17 mouse cellular contexts compared by ENCODE assay signal in the genomic region with DNA sequence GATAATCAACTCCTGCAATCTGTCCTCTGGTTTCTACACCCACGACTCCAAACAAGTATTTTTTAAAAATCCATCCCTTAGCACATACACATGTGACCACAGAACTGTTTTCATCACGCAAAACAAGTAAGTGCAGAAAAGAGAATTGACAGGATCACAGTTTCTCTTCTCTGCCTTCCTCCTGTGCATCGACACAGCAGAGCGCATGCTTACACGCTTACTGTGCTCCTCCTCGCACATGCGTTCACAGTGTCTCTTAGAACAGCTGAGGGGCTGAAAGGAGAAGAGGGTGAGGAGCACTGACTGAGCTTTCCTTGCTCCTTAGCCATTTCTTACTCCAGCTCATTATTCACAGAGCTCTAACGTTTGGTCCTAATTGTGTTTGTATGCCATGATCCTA. TPM values are rescaled to one million over a fixed set of nuclear protein-coding genes. Genes with fewer than 3 reads are reported as not detected.
DNase-seq lines count a peak whose midpoint lies in the region; ATAC-seq and TF ChIP-seq lines count a peak whose summit lies in the region.
"Had no signal": no experiment of that assay in that cellular context is flagged by ENCODE, and none has a peak within 500 bp of the region (broad histone marks: within the 10 kb centered on the region; RNA-seq: fewer than 3 reads in every experiment).

No protein-coding gene starts in this region.

- no peaks in the 10 kb centered on the region for H3K9me3 ChIP-seq in heart, embryonic 11.5 days (replicated peaks; ENCODE audit: control insufficient read depth, low read length)
- H3K9me3 ChIP-seq in hindbrain, embryonic 16.5 days (ENCODE audit: control insufficient read depth, low read length): no peaks in the 10 kb centered on the region
- H3K9me3 ChIP-seq: embryonic facial prominence, embryonic 12.5 days; limb, embryonic 12.5 days; midbrain, embryonic 10.5 days; neural tube, embryonic 12.5 days had no signal

- intact Hi-C loops in heart, adult 2 months (cut with DNase I): no loop called here
- intact Hi-C loops in gastrocnemius, postnatal 36 days (cut with DNase I): no loop called here

- H3K4me2 ChIP-seq in heart, embryonic 11.5 days: no peak overlapping the region
- no peak overlapping the region for H3K4me2 ChIP-seq in hindbrain, embryonic 16.5 days (ENCODE audit: low read length)
- H3K4me2 ChIP-seq: embryonic facial prominence, embryonic 12.5 days; limb, embryonic 12.5 days; neural tube, embryonic 12.5 days had no signal

- no peak for TF ChIP-seq POLR2A in heart, adult 2 months (IDR thresholded peaks at IDR 0.05; ENCODE audit: insufficient read depth, low read depth, low read length)

- ATAC-seq in heart, embryonic 11.5 days (replicated peaks; ENCODE audit: insufficient number of reproducible peaks, low FRiP score, low TSS enrichment): no peak
- no peak for ATAC-seq in hindbrain, embryonic 16.5 days
- ATAC-seq: intestine, postnatal 0 days had no signal

- TF ChIP-seq EP300 in heart, adult 2 months (IDR thresholded peaks at IDR 0.05; ENCODE audit: insufficient read depth, low read depth, low read length): no peak

- WGBS in heart, adult 2 months: 80% methylated on average over 8 of the region's 8 CpGs
- WGBS in heart, embryonic 11.5 days (ENCODE audit: insufficient replicate concordance): 74% methylated on average over 8 of the region's 8 CpGs
- 78% methylated on average over 8 of the region's 8 CpGs for WGBS in hindbrain, embryonic 16.5 days

- peaks cover 11% of the 10 kb centered on the region for H3K4me1 ChIP-seq in heart, adult 2 months (ENCODE audit: control insufficient read depth, insufficient read depth, low read length)
- H3K4me1 ChIP-seq in heart, embryonic 11.5 days (ENCODE audit: control insufficient read depth, insufficient read depth, low read length): peaks cover 14% of the 10 kb centered on the region
- H3K4me1 ChIP-seq in hindbrain, embryonic 16.5 days (ENCODE audit: control insufficient read depth, insufficient read depth, low read depth, low read length): peaks cover 9% of the 10 kb centered on the region

- no peak overlapping the region; the same call in 1 of the 2 replicates for H3K4me3 ChIP-seq in heart, adult 2 months
- no peak overlapping the region for H3K4me3 ChIP-seq in heart, embryonic 11.5 days (ENCODE audit: low read depth, low read length)
- H3K4me3 ChIP-seq in hindbrain, embryonic 16.5 days (ENCODE audit: low read length): no peak overlapping the region
- H3K4me3 ChIP-seq: embryonic facial prominence, embryonic 12.5 days; limb, embryonic 12.5 days; midbrain, embryonic 10.5 days; neural tube, embryonic 12.5 days had no signal

- DNase-seq in heart, adult 2 months: peak in 1 of 2 experiments; percentile 44
- peak; percentile 18 to 20 for DNase-seq in thymus, adult 18-20 months
- DNase-seq in thymus, postnatal 0 days (ENCODE audit: low spot score): no peak
- DNase-seq in naive thymus-derived CD4-positive, alpha-beta T cell, adult 2 months (ENCODE audit: low read depth): peak; percentile 51
- no peak for DNase-seq in gastrocnemius, postnatal 36 days
- no peak for DNase-seq in layer of hippocampus, postnatal 14 days (ENCODE audit: low spot score in 2 of 2)
- DNase-seq: adrenal gland, adult 2 months; cerebellum, postnatal 25 days; heart, postnatal 36 days; kidney, postnatal 25 days had no signal

- no peak overlapping the region for H3K9ac ChIP-seq in heart, adult 2 months (ENCODE audit: low read depth, low read length)
- H3K9ac ChIP-seq in heart, embryonic 11.5 days (ENCODE audit: low read depth, low read length): no peak overlapping the region
- H3K9ac ChIP-seq in hindbrain, embryonic 16.5 days (ENCODE audit: low read depth, low read length): no peak overlapping the region
- H3K9ac ChIP-seq: embryonic facial prominence, embryonic 12.5 days; limb, embryonic 12.5 days; neural tube, embryonic 12.5 days had no signal

- no peak for TF ChIP-seq CTCF in heart, adult 2 months (IDR thresholded peaks at IDR 0.05)

- peak overlapping the region; percentile 15; the same call in 1 of the 2 replicates for H3K27ac ChIP-seq in heart, adult 2 months
- no peak overlapping the region for H3K27ac ChIP-seq in heart, embryonic 11.5 days (ENCODE audit: low read depth, low read length)
- H3K27ac ChIP-seq in hindbrain, embryonic 16.5 days (ENCODE audit: low read depth, low read length): no peak overlapping the region
- H3K27ac ChIP-seq: embryonic facial prominence, embryonic 12.5 days; limb, embryonic 12.5 days; midbrain, embryonic 10.5 days; neural tube, embryonic 12.5 days had no signal

- H3K27me3 ChIP-seq in heart, adult 2 months (ENCODE audit: control insufficient read depth, insufficient read depth, low read length): no peaks in the 10 kb centered on the region
- H3K27me3 ChIP-seq in heart, embryonic 11.5 days (ENCODE audit: control insufficient read depth, insufficient read depth, low read length): no peaks in the 10 kb centered on the region
- no peaks in the 10 kb centered on the region for H3K27me3 ChIP-seq in hindbrain, embryonic 16.5 days (replicated peaks; ENCODE audit: control insufficient read depth, insufficient read depth, low read length)
- H3K27me3 ChIP-seq: embryonic facial prominence, embryonic 12.5 days; limb, embryonic 12.5 days; neural tube, embryonic 12.5 days had no signal

- peaks cover 2% of the 10 kb centered on the region; the same call in 1 of the 2 replicates for H3K36me3 ChIP-seq in heart, adult 2 months (ENCODE audit: control insufficient read depth, insufficient read depth, low read length)
- H3K36me3 ChIP-seq in heart, embryonic 11.5 days (ENCODE audit: control insufficient read depth, insufficient read depth, low read length): no peaks in the 10 kb centered on the region
- H3K36me3 ChIP-seq in hindbrain, embryonic 16.5 days (ENCODE audit: control insufficient read depth, insufficient read depth, low read length): no peaks in the 10 kb centered on the region
- H3K36me3 ChIP-seq: embryonic facial prominence, embryonic 12.5 days; limb, embryonic 12.5 days; midbrain, embryonic 10.5 days; neural tube, embryonic 12.5 days had no signal

- H3K79me2 ChIP-seq in heart, adult 2 months (replicated peaks; ENCODE audit: control insufficient read depth, insufficient read depth, low read length): peaks cover 6% of the 10 kb centered on the region

RNA-seq across cellular contexts. Expression of gene Prkacb, which starts 33.9 kb away (rescaled TPM):
- 10 to 100 TPM; 57.4 to 58.9 TPM for total RNA-seq in heart, adult 2 months (2021)
- 19.8 and 30.4 TPM in 2 replicates for polyA plus RNA-seq in heart, adult 2 months (2012; rRNA removed)
- 46.3 and 54.1 TPM in 2 replicates for polyA plus RNA-seq in heart, embryonic 11.5 days (2014; fragmentation: Nextera tagmentation; extraction: Ambion mirVana)
- polyA plus RNA-seq in thymus, postnatal 0 days (2015; fragmentation: Nextera tagmentation; extraction: Ambion mirVana): 60.6 and 67.3 TPM in 2 replicates
- 10 to 100 TPM; 35.5 to 39.4 TPM for total RNA-seq in gastrocnemius, postnatal 36 days (2021)
- polyA plus RNA-seq in hindbrain, embryonic 16.5 days (2015; fragmentation: Nextera tagmentation; extraction: Ambion mirVana): 199 and 204 TPM in 2 replicates
- 100 to 1,000 TPM; 214 to 231 TPM for total RNA-seq in layer of hippocampus, postnatal 14 days (2021)

Comparison
In these comparisons a context has a peak if more than half of its experiments do, and no peak if none do; other contexts are left out.
1. DNase-seq: peak in thymus, adult 18-20 months (2 of 2) and naive thymus-derived CD4-positive, alpha-beta T cell, adult 2 months (single experiment); none in thymus, postnatal 0 days (single experiment), gastrocnemius, postnatal 36 days (0 of 2) and layer of hippocampus, postnatal 14 days (0 of 2).